Mouse (Mus musculus): ENCODE results near the gene Apol8. TPM values are rescaled to one million over a fixed set of nuclear protein-coding genes. Genes with fewer than 3 reads are reported as not detected.

Gene Apol8
- polyA plus RNA-seq, 1 experiment from 2014 or later, result not detected

- Histone ChIP-seq H3K27me3 (no peaks in the 10 kb centered on the region), H3K9ac (no peak overlapping the region), H3K27ac (replicated peaks) (no peak overlapping the region), H3K9me3 (no peaks in the 10 kb centered on the region), H3K36me3 (peaks cover 65% of the 10 kb centered on the region), H3K4me1 (replicated peaks) (no peaks in the 10 kb centered on the region), H3K4me3 (no peak overlapping the region), H3K4me2 (no peak overlapping the region)
- 77% methylated on average over 22 of the region's 22 CpGs for WGBS
- ATAC-seq (ENCODE audit: low read depth), result no peak
Observed at GRCm38 (mm10) chr15:77761561-77762380, 5.0 kb upstream of the Apol8 start.

GRCm38 (mm10) chr15:77761083-77761482 lies 4.3 kb upstream of the Apol8 start:
- no peaks in the 10 kb centered on the region for H3K27me3 ChIP-seq
- no peak overlapping the region for H3K9ac ChIP-seq
- H3K27ac ChIP-seq (replicated peaks), result no peak overlapping the region
- H3K4me2 ChIP-seq, result no peak overlapping the region
- WGBS, result 97% methylated on average over 7 of the region's 7 CpGs
- peaks cover 58% of the 10 kb centered on the region for H3K36me3 ChIP-seq
- no peak for ATAC-seq (ENCODE audit: low read depth)
- no peaks in the 10 kb centered on the region for H3K9me3 ChIP-seq
- no peak overlapping the region for H3K4me3 ChIP-seq
- no peaks in the 10 kb centered on the region for H3K4me1 ChIP-seq (replicated peaks)

GRCm38 (mm10) chr15:77760037-77760436 lies 3.2 kb upstream of the Apol8 start:
- no peak for ATAC-seq (ENCODE audit: low read depth)
- Histone ChIP-seq H3K4me3 (no peak overlapping the region), H3K36me3 (peaks cover 47% of the 10 kb centered on the region), H3K9ac (no peak overlapping the region), H3K27me3 (no peaks in the 10 kb centered on the region), H3K4me2 (no peak overlapping the region), H3K4me1 (replicated peaks) (no peaks in the 10 kb centered on the region), H3K9me3 (no peaks in the 10 kb centered on the region), H3K27ac (replicated peaks) (no peak overlapping the region)
- WGBS, result 93% methylated on average over 16 of the region's 16 CpGs

GRCm38 (mm10) chr15:77757586-77758226 lies 903 bp upstream of the Apol8 start:
- Histone ChIP-seq H3K27ac (replicated peaks) (no peak overlapping the region), H3K9me3 (no peaks in the 10 kb centered on the region), H3K4me2 (no peak overlapping the region), H3K9ac (no peak overlapping the region), H3K36me3 (peaks cover 24% of the 10 kb centered on the region), H3K27me3 (no peaks in the 10 kb centered on the region), H3K4me3 (no peak overlapping the region), H3K4me1 (replicated peaks) (no peaks in the 10 kb centered on the region)
- ATAC-seq (ENCODE audit: low read depth), result no peak
- 81% methylated on average over 4 of the region's 4 CpGs for WGBS

- Histone ChIP-seq H3K27me3 (no peaks in the 10 kb centered on the region), H3K36me3 (peaks cover 8% of the 10 kb centered on the region), H3K27ac (replicated peaks) (no peak overlapping the region), H3K9ac (no peak overlapping the region), H3K4me3 (no peak overlapping the region), H3K4me1 (replicated peaks) (no peaks in the 10 kb centered on the region), H3K4me2 (no peak overlapping the region), H3K9me3 (no peaks in the 10 kb centered on the region)
- ATAC-seq (ENCODE audit: low read depth), result no peak
- 76% methylated on average over 2 of the region's 2 CpGs for WGBS
Observed at GRCm38 (mm10) chr15:77756081-77756480, 722 bp downstream of the Apol8 start.

- Histone ChIP-seq H3K4me3 (no peak overlapping the region), H3K9ac (no peak overlapping the region), H3K27me3 (no peaks in the 10 kb centered on the region), H3K36me3 (peaks cover 1% of the 10 kb centered on the region; the same call in 1 of the 2 replicates), H3K27ac (replicated peaks) (no peak overlapping the region), H3K4me1 (replicated peaks) (no peaks in the 10 kb centered on the region), H3K4me2 (no peak overlapping the region), H3K9me3 (no peaks in the 10 kb centered on the region)
- ATAC-seq (ENCODE audit: low read depth), result no peak
- 30% methylated on average over 2 of the region's 2 CpGs for WGBS
Observed at GRCm38 (mm10) chr15:77755132-77755531, 1.7 kb downstream of the Apol8 start.

GRCm38 (mm10) chr15:77752443-77752842 lies 4.4 kb downstream of the Apol8 start:
- Histone ChIP-seq H3K4me1 (replicated peaks) (no peaks in the 10 kb centered on the region), H3K4me2 (no peak overlapping the region), H3K9ac (no peak overlapping the region), H3K9me3 (no peaks in the 10 kb centered on the region), H3K36me3 (no peaks in the 10 kb centered on the region), H3K27me3 (no peaks in the 10 kb centered on the region), H3K4me3 (no peak overlapping the region), H3K27ac (replicated peaks) (no peak overlapping the region)
- 59% methylated on average over 11 of the region's 11 CpGs for WGBS
- no peak for ATAC-seq (ENCODE audit: low read depth)

GRCm38 (mm10) chr15:77750461-77750860 lies 6.3 kb downstream of the Apol8 start:
- Histone ChIP-seq H3K4me3 (no peak overlapping the region), H3K4me1 (replicated peaks) (no peaks in the 10 kb centered on the region), H3K27ac (replicated peaks) (no peak overlapping the region), H3K36me3 (no peaks in the 10 kb centered on the region), H3K9ac (no peak overlapping the region), H3K4me2 (no peak overlapping the region), H3K27me3 (no peaks in the 10 kb centered on the region), H3K9me3 (no peaks in the 10 kb centered on the region)
- no peak for ATAC-seq (ENCODE audit: low read depth)
- 47% methylated on average over 1 of the region's 1 CpGs for WGBS

GRCm38 (mm10) chr15:77749717-77750116 lies 7.1 kb downstream of the Apol8 start:
- WGBS, result 85% methylated on average over 10 of the region's 10 CpGs
- H3K9me3 ChIP-seq, result no peaks in the 10 kb centered on the region
- no peak overlapping the region for H3K27ac ChIP-seq (replicated peaks)
- H3K4me2 ChIP-seq, result no peak overlapping the region
- no peak overlapping the region for H3K9ac ChIP-seq
- H3K36me3 ChIP-seq, result no peaks in the 10 kb centered on the region
- ATAC-seq (ENCODE audit: low read depth), result no peak
- H3K27me3 ChIP-seq, result no peaks in the 10 kb centered on the region
- H3K4me1 ChIP-seq (replicated peaks), result no peaks in the 10 kb centered on the region
- no peak overlapping the region for H3K4me3 ChIP-seq

GRCm38 (mm10) chr15:77748414-77748813 lies 8.4 kb downstream of the Apol8 start:
- Histone ChIP-seq H3K36me3 (no peaks in the 10 kb centered on the region), H3K4me2 (no peak overlapping the region), H3K9me3 (no peaks in the 10 kb centered on the region), H3K9ac (no peak overlapping the region), H3K27ac (replicated peaks) (no peak overlapping the region), H3K4me3 (no peak overlapping the region), H3K4me1 (replicated peaks) (no peaks in the 10 kb centered on the region), H3K27me3 (no peaks in the 10 kb centered on the region)
- no peak for ATAC-seq (ENCODE audit: low read depth)
- 82% methylated on average over 3 of the region's 3 CpGs for WGBS

- H3K36me3 ChIP-seq, result no peaks in the 10 kb centered on the region
- no peak overlapping the region for H3K27ac ChIP-seq (replicated peaks)
- no peak for ATAC-seq (ENCODE audit: low read depth)
- H3K9ac ChIP-seq, result no peak overlapping the region
- H3K27me3 ChIP-seq, result no peaks in the 10 kb centered on the region
- H3K4me1 ChIP-seq (replicated peaks), result no peaks in the 10 kb centered on the region
- H3K4me3 ChIP-seq, result no peak overlapping the region
- no peaks in the 10 kb centered on the region for H3K9me3 ChIP-seq
- WGBS, result 96% methylated on average over 1 of the region's 1 CpGs
- no peak overlapping the region for H3K4me2 ChIP-seq
Observed at GRCm38 (mm10) chr15:77746326-77746725, 10.5 kb downstream of the Apol8 start.

- no peaks in the 10 kb centered on the region for H3K27me3 ChIP-seq
- H3K27ac ChIP-seq (replicated peaks), result no peak overlapping the region
- ATAC-seq (ENCODE audit: low read depth), result no peak
- no peak overlapping the region for H3K9ac ChIP-seq
- H3K4me2 ChIP-seq, result no peak overlapping the region
- H3K9me3 ChIP-seq, result no peaks in the 10 kb centered on the region
- no peaks in the 10 kb centered on the region for H3K4me1 ChIP-seq (replicated peaks)
- H3K4me3 ChIP-seq, result no peak overlapping the region
- H3K36me3 ChIP-seq, result no peaks in the 10 kb centered on the region
Observed at GRCm38 (mm10) chr15:77745081-77745480, 11.7 kb downstream of the Apol8 start.

Measured in neural tube, embryonic 13.5 days (tissue).